Mouse (Mus musculus) testis, adult 10 weeks (tissue): ENCODE data around the gene Sycp3. TPM values are rescaled to one million over a fixed set of nuclear protein-coding genes. Genes with fewer than 3 reads are reported as not detected.

Experiments used
- polyA plus RNA-seq: library from polyadenylated mRNA; stranded (reverse); fragments of 350-450 nt; fragmentation: Illumina TruSeq; extraction: RNeasy Lipid Tissue Mini Kit (QIAGEN cat#74804); gene quantifications from one replicate; pipeline ENCODE4 v1.2.3, GENCODE M21; 2014; ENCODE audit warnings: low read depth, low replicate concordance

Gene Sycp3
- 1,044 TPM for polyA plus RNA-seq

GRCm38 (mm10) chr10:88459502-88459992 is at the start of gene Sycp3:
TSS of gene Sycp3 (plus strand) at chr10:88459569.

GRCm38 (mm10) chr10:88503421-88504314 is 44.3 kb downstream of the Sycp3 start, which contains the start of gene Chpt1:
TSS of gene Chpt1 (minus strand) at chr10:88504073.

Other genes with a start within 250 kb of the Sycp3 start
- gene Dram1, start 80.5 kb upstream of the Sycp3 start, polyA plus RNA-seq: 14.5 TPM
- 31.6 TPM for gene Gnptab, start 80.4 kb upstream of the Sycp3 start, polyA plus RNA-seq
- gene Chpt1, start 44.5 kb downstream of the Sycp3 start, polyA plus RNA-seq: 334 TPM
- gene Mybpc1, start 145.6 kb downstream of the Sycp3 start, polyA plus RNA-seq: 3.2 TPM
- gene Spic, start 225.4 kb downstream of the Sycp3 start, polyA plus RNA-seq: 0.20 TPM